Mouse (Mus musculus): ENCODE data around the gene Ctnna3. TPM values are rescaled to one million over a fixed set of nuclear protein-coding genes. Genes with fewer than 3 reads are reported as not detected.

The Ctnna3 gene
- polyA plus RNA-seq, 1 experiment from 2014 or later, result 1.2 TPM

DNA sequence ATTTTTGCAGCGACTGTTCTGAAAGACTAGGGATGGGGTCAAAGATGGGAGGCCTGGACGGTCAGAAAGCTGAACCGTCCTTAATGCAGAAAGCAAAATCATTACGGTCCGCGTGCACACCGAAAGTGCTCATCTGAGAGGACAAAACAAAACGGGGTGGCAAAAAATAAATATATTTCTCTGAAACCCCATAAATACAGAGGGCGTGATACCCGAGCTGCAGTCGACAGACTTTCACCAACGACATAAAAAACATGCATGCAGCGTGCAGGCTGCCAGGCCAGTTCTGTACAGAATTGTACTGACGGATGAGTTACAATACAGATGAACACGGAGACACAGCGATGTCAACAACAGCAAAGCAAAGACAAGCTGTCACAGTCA is 656.3 kb downstream of the Ctnna3 start:
- H3K4me1 ChIP-seq (ENCODE audit: control insufficient read depth, insufficient read depth, low read length), result peaks cover 2% of the 10 kb centered on the region; the same call in 1 of the 2 replicates
- no peaks in the 10 kb centered on the region for H3K36me3 ChIP-seq (ENCODE audit: control insufficient read depth, insufficient read depth, low read length)
- H3K27me3 ChIP-seq (ENCODE audit: control insufficient read depth, insufficient read depth, low read length), result peaks cover 8% of the 10 kb centered on the region; the same call in 1 of the 2 replicates
- H3K4me3 ChIP-seq (replicated peaks; ENCODE audit: low read length), result peak overlapping the region; percentile 45
- 0 out of 2 replicates have a peak overlapping the region, but pooled peaks have one; percentile 68 for H3K4me2 ChIP-seq (ENCODE audit: low read depth, low read length)
- no peak overlapping the region for H3K9ac ChIP-seq (ENCODE audit: low read length)
- peak overlapping the region; percentile 26; the same call in 1 of the 2 replicates for H3K27ac ChIP-seq (ENCODE audit: low read length)
- WGBS, result 56% methylated on average over 16 of the region's 16 CpGs
- H3K9me3 ChIP-seq (replicated peaks; ENCODE audit: control insufficient read depth, low read length), result no peaks in the 10 kb centered on the region
- ATAC-seq (ENCODE audit: insufficient read depth, low FRiP score), result no peak

DNA sequence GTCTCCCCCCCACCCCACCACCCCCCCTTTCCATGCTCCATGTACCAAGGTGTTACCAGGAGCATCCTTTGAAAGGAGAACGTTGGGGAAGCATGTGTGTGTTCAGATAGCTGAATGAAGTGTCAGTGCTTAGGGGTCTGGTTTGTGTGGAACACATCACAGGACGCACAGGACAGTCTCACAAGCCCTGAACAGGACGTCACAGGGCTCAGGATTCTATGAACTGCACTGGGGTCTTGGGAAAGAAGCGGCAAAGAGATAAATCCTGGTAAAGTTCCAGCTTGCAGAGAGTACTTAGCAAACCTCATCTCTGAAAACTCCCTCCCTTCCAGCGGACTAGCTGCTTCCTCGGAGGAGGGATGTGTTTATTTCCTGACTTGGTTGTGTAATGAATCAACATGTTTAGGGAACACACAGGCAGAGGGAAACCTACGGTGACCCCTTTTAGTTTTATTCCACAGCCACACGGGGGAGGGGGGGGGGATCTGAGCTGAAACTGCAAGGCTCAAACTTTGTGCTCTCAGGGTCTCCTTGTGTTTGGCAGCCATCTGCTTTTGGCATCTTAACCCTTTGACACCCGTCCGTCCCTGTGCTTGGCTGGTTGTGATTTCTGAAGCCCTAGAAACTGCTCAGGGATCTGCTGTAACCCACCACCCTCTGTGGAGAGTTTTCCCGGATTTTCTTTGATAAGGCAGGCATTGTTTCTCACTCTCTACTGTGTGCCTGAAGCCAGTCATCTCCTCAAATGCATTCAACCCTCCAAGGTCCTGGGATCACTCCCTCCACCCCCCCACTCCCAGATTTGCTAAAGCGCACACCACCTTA is 656.9 kb downstream of the Ctnna3 start:
- Histone ChIP-seq H3K4me3 (replicated peaks; ENCODE audit: low read length) (peak overlapping the region; percentile 45), H3K9ac (ENCODE audit: low read length) (no peak overlapping the region; the same call in none of the 2 replicates), H3K27ac (ENCODE audit: low read length) (peak overlapping the region; percentile 26; the same call in 1 of the 2 replicates), H3K27me3 (ENCODE audit: control insufficient read depth, insufficient read depth, low read length) (peaks cover 8% of the 10 kb centered on the region; the same call in 1 of the 2 replicates), H3K4me2 (ENCODE audit: low read depth, low read length) (peak overlapping the region; percentile 68), H3K4me1 (ENCODE audit: control insufficient read depth, insufficient read depth, low read length) (peaks cover 2% of the 10 kb centered on the region; the same call in 1 of the 2 replicates), H3K9me3 (replicated peaks; ENCODE audit: control insufficient read depth, low read length) (no peaks in the 10 kb centered on the region), H3K36me3 (ENCODE audit: control insufficient read depth, insufficient read depth, low read length) (no peaks in the 10 kb centered on the region)
- WGBS, result 6% methylated on average over 12 of the region's 12 CpGs
- peak; percentile 43 for ATAC-seq (ENCODE audit: insufficient read depth, low FRiP score)

DNA sequence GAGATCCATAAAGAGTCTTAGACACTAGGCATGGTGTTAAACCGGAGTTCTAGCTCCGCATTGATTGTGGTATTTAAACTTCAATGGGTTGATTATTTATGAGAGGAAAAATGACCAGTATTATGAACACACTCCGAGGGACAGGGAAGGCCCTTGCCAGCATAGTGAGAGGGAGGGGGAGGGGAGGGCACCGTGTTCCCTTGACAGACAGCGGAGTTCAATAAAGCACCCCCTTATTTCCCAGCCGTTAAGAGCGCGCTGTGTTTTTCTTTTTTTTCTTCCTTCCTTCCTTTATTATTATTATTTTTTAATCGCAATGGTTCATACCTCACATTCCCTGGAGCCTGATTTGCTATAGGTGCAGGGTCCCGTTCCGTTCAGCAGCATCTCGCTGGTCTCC is 657.6 kb downstream of the Ctnna3 start:
- WGBS, result 2% methylated on average over 12 of the region's 12 CpGs
- no peak for ATAC-seq (ENCODE audit: insufficient read depth, low FRiP score)
- Histone ChIP-seq H3K4me2 (ENCODE audit: low read depth, low read length) (peak overlapping the region; percentile 68), H3K9ac (ENCODE audit: low read length) (peak overlapping the region; percentile 52), H3K27me3 (ENCODE audit: control insufficient read depth, insufficient read depth, low read length) (peaks cover 8% of the 10 kb centered on the region; the same call in 1 of the 2 replicates), H3K9me3 (replicated peaks; ENCODE audit: control insufficient read depth, low read length) (no peaks in the 10 kb centered on the region), H3K4me3 (replicated peaks; ENCODE audit: low read length) (peak overlapping the region; percentile 45), H3K27ac (ENCODE audit: low read length) (no peak overlapping the region), H3K36me3 (ENCODE audit: control insufficient read depth, insufficient read depth, low read length) (no peaks in the 10 kb centered on the region), H3K4me1 (ENCODE audit: control insufficient read depth, insufficient read depth, low read length) (peaks cover 2% of the 10 kb centered on the region; the same call in 1 of the 2 replicates)

DNA sequence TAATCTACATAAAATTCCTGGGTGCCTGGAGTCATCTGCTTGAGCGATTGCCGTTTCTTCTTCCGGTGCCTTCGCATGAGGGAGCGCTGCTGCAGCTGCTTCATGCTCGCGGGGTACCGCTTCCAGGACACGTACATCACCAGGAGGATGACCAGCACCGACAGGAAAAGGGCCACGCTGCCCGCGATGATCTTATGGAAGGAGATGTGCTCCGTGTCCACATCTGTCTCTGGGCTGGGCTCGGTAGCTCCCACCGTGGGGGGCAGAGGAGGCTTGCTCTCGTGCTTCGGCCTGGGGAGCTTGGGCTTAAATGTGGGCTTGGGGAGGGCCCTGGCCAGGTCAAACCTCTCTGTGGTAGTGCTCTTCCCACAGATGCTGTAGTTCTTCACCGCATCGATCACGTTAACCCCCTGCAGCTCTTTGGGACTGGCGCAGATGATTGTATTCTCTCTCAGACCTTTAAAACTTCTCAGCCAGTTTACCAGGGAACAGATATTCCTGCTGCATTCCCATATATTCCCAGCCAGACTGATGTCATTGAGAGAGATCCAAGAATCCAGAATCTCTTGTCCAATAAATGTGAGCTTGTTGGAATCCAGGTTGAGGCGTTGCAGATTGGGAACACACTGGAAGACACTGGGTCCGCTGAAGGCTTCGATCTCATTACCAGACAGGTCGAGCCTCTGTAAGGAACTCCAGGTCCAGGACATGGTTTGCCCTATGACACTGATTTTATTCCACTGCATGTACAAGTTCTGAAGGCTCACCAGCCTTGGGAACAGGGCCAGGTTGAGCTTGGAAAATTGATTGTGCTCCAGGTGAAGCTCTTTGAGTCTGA is 658.3 kb downstream of the Ctnna3 start:
- Histone ChIP-seq H3K4me1 (ENCODE audit: control insufficient read depth, insufficient read depth, low read length) (peaks cover 2% of the 10 kb centered on the region; the same call in 1 of the 2 replicates), H3K4me2 (ENCODE audit: low read depth, low read length) (peak overlapping the region; percentile 68), H3K4me3 (replicated peaks; ENCODE audit: low read length) (peak overlapping the region; percentile 45), H3K36me3 (ENCODE audit: control insufficient read depth, insufficient read depth, low read length) (no peaks in the 10 kb centered on the region), H3K9me3 (replicated peaks; ENCODE audit: control insufficient read depth, low read length) (no peaks in the 10 kb centered on the region), H3K27me3 (ENCODE audit: control insufficient read depth, insufficient read depth, low read length) (peaks cover 8% of the 10 kb centered on the region; the same call in 1 of the 2 replicates), H3K9ac (ENCODE audit: low read length) (peak overlapping the region; percentile 52), H3K27ac (ENCODE audit: low read length) (no peak overlapping the region)
- 6% methylated on average over 26 of the region's 26 CpGs for WGBS
- ATAC-seq (ENCODE audit: insufficient read depth, low FRiP score), result no peak

DNA sequence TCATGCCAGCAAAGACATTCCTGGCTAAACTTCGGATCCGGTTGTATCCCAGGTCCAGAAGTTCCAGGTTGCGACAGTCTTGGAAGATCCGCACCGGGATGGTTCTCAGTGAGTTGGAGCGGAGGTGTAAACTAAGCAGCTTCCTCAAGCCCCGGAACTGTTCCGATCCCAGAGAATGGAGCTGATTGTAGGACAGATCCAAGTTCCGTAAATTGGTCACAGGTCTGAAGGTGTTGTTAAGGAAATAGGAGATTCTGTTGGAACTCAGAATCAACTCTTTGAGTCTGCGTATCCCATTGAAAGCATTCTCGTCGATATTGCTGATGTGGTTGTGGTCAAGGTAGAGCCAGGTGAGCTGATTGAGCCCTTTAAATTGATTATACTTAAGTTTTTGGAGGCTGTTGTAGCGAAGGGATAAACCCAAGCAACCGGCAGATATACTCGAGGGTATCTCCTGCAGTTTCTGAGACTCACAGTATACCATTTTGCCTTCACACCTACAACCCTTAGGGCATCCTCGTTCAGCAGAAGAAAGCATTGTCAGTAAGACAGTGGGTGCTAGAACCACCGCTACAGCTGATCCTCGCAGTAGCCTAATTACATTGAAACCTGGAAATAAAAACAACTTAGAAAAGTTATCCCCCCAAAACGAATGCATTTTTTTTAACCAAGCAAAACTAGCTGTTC is 659.0 kb downstream of the Ctnna3 start:
- ATAC-seq (ENCODE audit: insufficient read depth, low FRiP score), result no peak
- Histone ChIP-seq H3K4me2 (ENCODE audit: low read depth, low read length) (peak overlapping the region; percentile 11; the same call in 1 of the 2 replicates), H3K9ac (ENCODE audit: low read length) (no peak overlapping the region), H3K9me3 (replicated peaks; ENCODE audit: control insufficient read depth, low read length) (no peaks in the 10 kb centered on the region), H3K27ac (ENCODE audit: low read length) (no peak overlapping the region), H3K36me3 (ENCODE audit: control insufficient read depth, insufficient read depth, low read length) (no peaks in the 10 kb centered on the region), H3K27me3 (ENCODE audit: control insufficient read depth, insufficient read depth, low read length) (peaks cover 8% of the 10 kb centered on the region; the same call in 1 of the 2 replicates), H3K4me3 (replicated peaks; ENCODE audit: low read length) (no peak overlapping the region), H3K4me1 (ENCODE audit: control insufficient read depth, insufficient read depth, low read length) (peaks cover 2% of the 10 kb centered on the region; the same call in 1 of the 2 replicates)
- 30% methylated on average over 19 of the region's 19 CpGs for WGBS

DNA sequence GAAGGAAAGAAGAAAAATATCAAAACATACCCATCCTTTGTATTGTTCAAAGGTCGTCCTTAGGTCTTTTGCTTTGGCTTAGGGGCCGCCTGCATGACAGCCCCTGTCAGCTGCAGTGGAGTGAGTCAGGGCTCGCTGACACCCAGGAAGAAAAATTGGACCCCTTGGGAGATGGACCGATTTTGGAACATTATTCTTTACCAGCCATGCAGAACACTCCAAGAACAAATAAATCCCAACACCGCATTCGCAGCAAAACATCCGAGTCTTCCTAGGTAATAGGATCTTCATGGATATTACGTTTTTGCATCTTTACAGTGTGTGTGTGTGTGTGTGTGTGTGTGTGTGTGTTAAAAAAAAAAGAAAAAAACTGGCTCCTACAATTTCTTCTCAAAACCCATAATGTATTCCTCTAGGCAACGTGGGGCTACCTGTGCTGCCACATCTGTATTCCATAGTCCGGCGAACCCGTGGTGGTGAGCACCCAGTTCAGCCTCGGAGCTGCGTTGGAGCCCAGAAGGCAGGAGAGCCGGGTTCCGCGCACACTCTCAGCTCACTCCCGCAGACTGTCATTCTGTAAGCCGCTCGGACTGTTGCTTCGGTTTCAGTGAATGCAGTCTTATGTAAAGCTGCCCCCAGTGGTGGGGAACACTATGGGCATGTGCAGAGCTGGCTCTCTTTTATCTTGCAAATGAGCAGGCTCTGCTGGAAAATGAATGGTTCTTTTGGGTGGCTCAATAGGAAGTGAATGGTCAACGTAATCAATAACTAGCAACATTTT is 660.0 kb downstream of the Ctnna3 start, which contains the start of gene Lrrtm3:
Gene Lrrtm3 (minus strand): TSS at position 598 of the 781 bp plus-strand sequence.
- peaks cover 8% of the 10 kb centered on the region; the same call in 1 of the 2 replicates for H3K27me3 ChIP-seq (ENCODE audit: control insufficient read depth, insufficient read depth, low read length)
- WGBS, result 2% methylated on average over 22 of the region's 22 CpGs
- ATAC-seq (ENCODE audit: insufficient read depth, low FRiP score), result peak; percentile 87
- no peak within 1 kb of the TSS for H3K27ac ChIP-seq (ENCODE audit: low read length)
- no peaks in the 10 kb centered on the region for H3K9me3 ChIP-seq (replicated peaks; ENCODE audit: control insufficient read depth, low read length)
- no peaks in the 10 kb centered on the region for H3K36me3 ChIP-seq (ENCODE audit: control insufficient read depth, insufficient read depth, low read length)
- H3K4me3 ChIP-seq (replicated peaks; ENCODE audit: low read length), result peak within 1 kb of the TSS; percentile 44
- H3K9ac ChIP-seq (ENCODE audit: low read length), result peak within 1 kb of the TSS; percentile 47
- peak within 1 kb of the TSS; percentile 60 for H3K4me2 ChIP-seq (ENCODE audit: low read depth, low read length)
- peaks cover 2% of the 10 kb centered on the region; the same call in 1 of the 2 replicates for H3K4me1 ChIP-seq (ENCODE audit: control insufficient read depth, insufficient read depth, low read length)

DNA sequence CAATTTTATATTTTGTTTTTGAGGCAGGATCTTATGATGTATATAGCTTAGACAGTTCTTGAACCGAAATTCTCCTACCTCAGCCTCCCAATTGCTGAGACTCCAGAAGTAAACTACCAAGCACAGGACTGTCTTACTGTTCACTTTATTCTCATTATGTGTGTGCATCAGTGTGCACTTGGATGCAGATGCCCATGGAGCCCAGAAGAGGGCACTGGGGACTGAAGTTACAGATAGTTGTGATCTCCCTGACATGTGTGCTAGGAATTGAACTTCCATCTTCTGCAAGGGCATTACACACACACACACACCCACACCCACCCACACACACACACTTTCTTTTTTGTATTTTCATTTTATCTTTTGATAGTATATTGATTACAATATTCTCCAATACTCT is 666.6 kb downstream of the Ctnna3 start:
- Histone ChIP-seq H3K36me3 (ENCODE audit: control insufficient read depth, insufficient read depth, low read length) (no peaks in the 10 kb centered on the region), H3K9ac (ENCODE audit: low read length) (no peak overlapping the region), H3K4me1 (ENCODE audit: control insufficient read depth, insufficient read depth, low read length) (no peaks in the 10 kb centered on the region), H3K4me3 (replicated peaks; ENCODE audit: low read length) (no peak overlapping the region), H3K9me3 (replicated peaks; ENCODE audit: control insufficient read depth, low read length) (no peaks in the 10 kb centered on the region), H3K27ac (ENCODE audit: low read length) (no peak overlapping the region), H3K27me3 (ENCODE audit: control insufficient read depth, insufficient read depth, low read length) (no peaks in the 10 kb centered on the region), H3K4me2 (ENCODE audit: low read depth, low read length) (no peak overlapping the region)
- ATAC-seq (ENCODE audit: insufficient read depth, low FRiP score), result no peak
- 97% methylated on average over 1 of the region's 1 CpGs for WGBS

DNA sequence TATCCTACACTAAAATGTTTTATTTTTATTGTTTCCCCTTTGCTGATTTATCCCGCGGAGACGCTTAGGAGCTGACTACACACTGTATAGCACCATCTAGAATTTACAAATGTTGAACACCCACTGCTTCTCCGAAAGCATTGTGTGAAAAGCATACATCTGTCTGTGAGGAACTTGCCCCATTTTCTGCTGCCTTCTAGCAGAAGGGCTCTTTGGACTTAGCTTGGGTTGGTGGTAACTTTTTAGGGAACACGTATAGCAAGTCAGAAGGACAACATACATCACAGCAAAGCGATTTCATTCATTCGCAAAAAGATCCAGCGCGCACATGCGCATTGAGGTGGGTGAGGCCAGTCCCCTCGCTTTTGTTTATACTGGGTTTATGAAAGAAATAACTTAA is 685.3 kb downstream of the Ctnna3 start:
- H3K9me3 ChIP-seq (replicated peaks; ENCODE audit: control insufficient read depth, low read length), result no peaks in the 10 kb centered on the region

More for the DNA sequence above, 685.3 kb downstream of the Ctnna3 start:
- Histone ChIP-seq H3K4me2 (ENCODE audit: low read depth, low read length) (no peak overlapping the region), H3K27me3 (ENCODE audit: control insufficient read depth, insufficient read depth, low read length) (no peaks in the 10 kb centered on the region), H3K36me3 (ENCODE audit: control insufficient read depth, insufficient read depth, low read length) (no peaks in the 10 kb centered on the region), H3K4me1 (ENCODE audit: control insufficient read depth, insufficient read depth, low read length) (no peaks in the 10 kb centered on the region), H3K4me3 (replicated peaks; ENCODE audit: low read length) (no peak overlapping the region), H3K27ac (ENCODE audit: low read length) (no peak overlapping the region), H3K9ac (ENCODE audit: low read length) (no peak overlapping the region)
- WGBS, result 90% methylated on average over 11 of the region's 11 CpGs
- ATAC-seq (ENCODE audit: insufficient read depth, low FRiP score), result no peak

Data from stomach, embryonic 16.5 days (tissue).